Mouse (Mus musculus) right cerebral cortex, postnatal 14 days (tissue): Measurements from ENCODE around the gene Lpo.

Source experiments
- DNase-seq: peaks from one replicate; pipeline ENCODE4 v3.0.0; 2022

Lpo gene

GRCm38 (mm10) chr11:87802621-87803020 lies 25.5 kb downstream of the Lpo start:
- no peak for DNase-seq

GRCm38 (mm10) chr11:87801711-87802275 lies 26.3 kb downstream of the Lpo start:
- DNase-seq = peak; percentile 27

DNA sequence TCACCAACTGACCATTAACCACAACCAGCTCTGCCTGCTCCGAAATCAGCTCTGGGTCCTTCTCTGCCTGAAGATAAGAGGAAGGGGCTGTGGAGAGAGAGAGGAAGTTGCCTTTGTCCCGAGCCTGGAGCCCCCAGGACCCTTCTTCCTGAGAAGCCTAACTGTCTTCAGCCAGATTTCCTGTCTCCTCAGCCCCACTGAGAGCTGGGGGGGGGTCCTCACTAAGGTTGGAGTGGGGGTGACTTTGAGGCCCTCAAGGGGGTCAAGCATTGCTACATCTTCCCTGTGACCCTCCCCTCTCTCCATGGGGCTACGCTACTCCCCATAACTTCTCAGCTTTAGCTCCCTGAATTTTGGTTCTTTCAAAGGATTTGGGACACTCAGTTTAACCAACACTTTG lies 34.6 kb downstream of the Lpo start, which contains the start of gene Mpo:
Mpo (plus strand) TSS at position 122 of the 400 bp plus-strand sequence.
- DNase-seq = no peak

DNA sequence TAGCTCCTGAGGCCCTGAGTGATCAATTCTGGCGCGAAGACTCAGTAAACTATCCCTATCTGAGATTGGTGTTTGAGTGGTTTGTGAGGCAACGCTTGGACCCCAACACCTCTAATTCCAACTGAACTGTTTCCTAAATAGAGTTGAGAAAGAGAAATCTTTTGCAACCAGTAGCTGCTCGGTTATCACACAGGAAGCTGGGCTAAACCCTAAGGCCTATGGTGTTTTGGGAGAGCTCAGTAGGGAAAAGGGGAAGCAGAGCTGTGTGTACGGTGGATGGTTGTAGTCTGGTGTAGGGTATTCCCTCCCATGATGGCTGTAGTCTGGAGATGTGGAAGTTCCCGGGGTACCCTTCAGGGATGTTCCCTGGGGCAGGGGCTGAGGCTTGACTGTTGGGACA lies 38.0 kb downstream of the Lpo start:
- no peak for DNase-seq

DNA sequence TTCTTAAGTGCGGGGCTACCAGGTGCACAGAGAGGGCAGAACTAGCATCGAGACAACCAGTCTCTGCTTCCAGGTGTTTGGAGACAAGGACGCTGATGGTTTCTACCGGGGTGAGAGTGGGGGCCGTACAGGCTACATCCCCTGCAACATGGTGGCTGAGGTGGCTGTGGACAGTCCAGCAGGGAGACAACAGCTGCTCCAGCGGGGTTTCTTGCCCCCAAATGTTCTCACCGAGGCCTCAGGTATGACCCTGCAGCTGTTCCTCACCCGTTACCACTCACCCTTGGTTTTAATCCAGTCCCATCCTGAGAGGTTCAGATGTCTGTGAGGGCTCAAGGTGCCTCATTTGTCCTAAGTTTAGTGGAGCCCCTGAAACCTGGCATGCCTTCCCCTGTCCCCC lies 48.0 kb downstream of the Lpo start:
- DNase-seq = no peak

- DNase-seq = no peak
Measured at GRCm38 (mm10) chr11:87779392-87779791, 48.7 kb downstream of the Lpo start.

GRCm38 (mm10) chr11:87778915-87779314 lies 49.2 kb downstream of the Lpo start:
- DNase-seq = no peak

GRCm38 (mm10) chr11:87778100-87778765 lies 49.9 kb downstream of the Lpo start:
- peak; percentile 54 for DNase-seq

GRCm38 (mm10) chr11:87772354-87772753 lies 55.7 kb downstream of the Lpo start:
- no peak for DNase-seq

DNA sequence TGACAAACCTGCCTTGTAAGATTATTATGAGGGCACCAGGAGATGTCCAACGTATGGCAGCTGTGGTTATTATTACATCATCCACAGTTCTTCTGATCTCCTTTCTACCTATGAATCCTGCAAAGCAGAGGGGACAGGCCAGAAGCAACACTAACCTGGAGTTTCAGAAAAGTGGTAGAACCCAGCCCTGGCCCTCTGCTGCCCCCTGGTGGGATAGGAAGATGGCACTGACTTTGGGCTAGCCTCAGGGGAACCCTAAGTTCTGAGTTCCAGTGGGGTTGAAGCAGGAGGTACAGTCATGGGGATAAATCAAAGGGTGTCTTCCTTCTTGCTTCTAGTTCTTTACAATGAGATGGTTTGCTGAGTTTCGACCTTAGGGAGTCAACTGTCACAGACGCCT lies 57.1 kb downstream of the Lpo start:
- DNase-seq = peak; percentile 81

DNA sequence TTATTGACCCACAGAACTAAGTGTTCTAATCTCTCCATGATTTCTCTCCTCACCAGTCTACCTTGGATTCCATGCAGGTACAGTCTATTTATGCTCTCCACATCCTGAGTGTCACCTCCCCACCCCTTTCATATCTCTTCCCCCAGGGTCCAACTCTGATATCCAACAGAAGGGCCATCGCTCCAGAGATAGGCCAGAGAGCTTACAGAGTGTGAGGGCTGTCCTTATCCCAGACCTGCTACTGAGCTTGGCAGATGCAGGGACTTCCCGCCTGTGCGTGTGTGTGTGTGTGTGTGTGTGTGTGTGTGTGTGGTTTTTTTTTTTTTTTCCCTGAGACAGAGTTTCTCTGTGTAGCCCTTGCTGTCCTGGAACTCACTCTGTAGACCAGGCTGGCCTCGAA lies 59.3 kb downstream of the Lpo start:
- no peak for DNase-seq

- DNase-seq = peak; percentile 67
Measured at GRCm38 (mm10) chr11:87763988-87764876, 63.9 kb downstream of the Lpo start.

DNA sequence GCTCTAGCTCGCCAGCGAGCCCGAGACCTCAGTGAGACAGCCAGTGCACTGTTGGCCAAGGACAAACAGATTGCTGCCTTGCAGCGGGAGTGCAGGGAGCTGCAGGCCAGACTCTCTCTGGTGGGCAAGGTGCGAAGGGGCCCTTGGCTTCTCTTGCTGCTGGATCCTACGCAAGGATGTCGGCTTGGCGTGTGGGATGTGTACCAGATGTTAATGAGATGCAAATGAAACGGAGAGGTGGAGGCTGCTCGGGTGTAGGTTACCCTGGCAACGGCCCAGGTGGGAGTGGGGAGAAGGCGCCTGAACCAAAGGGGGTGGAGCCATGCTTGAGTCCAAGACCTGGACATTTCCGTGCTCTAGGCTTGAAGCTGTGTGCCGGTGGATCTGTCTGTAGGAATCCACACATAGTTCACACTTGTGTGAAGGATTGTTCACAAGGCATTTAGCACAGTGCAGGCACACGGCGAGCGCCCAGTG lies 64.5 kb downstream of the Lpo start:
- peak; percentile 79 for DNase-seq

GRCm38 (mm10) chr11:87762702-87763385 lies 65.2 kb downstream of the Lpo start:
- peak; percentile 31 for DNase-seq

- DNase-seq = no peak
Measured at GRCm38 (mm10) chr11:87761806-87762701, 66.0 kb downstream of the Lpo start.

- DNase-seq = no peak
Measured at GRCm38 (mm10) chr11:87761181-87761721, 66.8 kb downstream of the Lpo start.

DNA sequence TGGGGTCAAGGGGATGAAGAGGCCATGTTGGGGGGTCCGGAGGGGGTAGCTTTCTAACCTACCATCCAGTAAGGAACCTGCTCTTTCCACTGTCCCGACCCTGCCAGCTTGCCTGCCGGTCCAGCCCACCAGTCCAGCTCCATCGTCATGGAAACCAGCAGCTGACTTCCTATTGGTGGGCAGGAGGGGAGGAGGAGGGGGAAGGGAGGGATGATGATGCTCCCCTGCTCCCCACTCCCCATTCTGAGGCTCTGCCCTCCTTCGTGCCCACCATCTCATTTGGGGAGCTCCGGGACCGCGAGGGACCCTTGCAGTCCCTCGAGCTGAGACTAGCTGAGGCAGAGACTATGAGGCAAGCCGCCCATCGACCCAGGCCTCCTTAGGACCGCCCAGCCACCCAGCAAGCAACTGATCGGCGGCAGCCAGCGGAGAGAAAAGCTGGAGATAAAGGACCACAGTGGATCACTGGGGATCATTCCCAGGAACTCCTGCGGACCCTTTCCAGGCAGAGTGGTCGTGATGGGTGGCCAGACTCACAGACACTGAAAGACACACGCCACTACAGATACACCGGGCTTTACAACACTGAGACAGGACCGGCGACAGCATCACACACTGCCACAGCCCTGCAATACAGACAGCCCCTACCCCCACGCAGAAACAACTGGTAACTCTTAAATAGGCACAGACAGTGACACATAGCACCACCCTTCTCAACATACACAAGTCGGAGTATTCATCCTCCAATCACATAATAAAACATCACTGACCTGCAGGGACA lies 67.6 kb downstream of the Lpo start, which contains the start of gene Tspoap1:
Tspoap1 (plus strand) TSS at position 241 of the 781 bp plus-strand sequence.
- DNase-seq = peak; percentile 73

GRCm38 (mm10) chr11:87759609-87760005 lies 68.5 kb downstream of the Lpo start:
- peak; percentile 62 for DNase-seq

- DNase-seq = no peak
Measured at GRCm38 (mm10) chr11:87758957-87759608, 69.0 kb downstream of the Lpo start.
